Mouse (Mus musculus): Measurements from ENCODE around the gene Khdc3. TPM values are rescaled to one million over a fixed set of nuclear protein-coding genes. Genes with fewer than 3 reads are reported as not detected.

The Khdc3 gene
- 0.69 and 1.2 TPM in 2 replicates for polyA plus RNA-seq (2012; rRNA removed)

DNA sequence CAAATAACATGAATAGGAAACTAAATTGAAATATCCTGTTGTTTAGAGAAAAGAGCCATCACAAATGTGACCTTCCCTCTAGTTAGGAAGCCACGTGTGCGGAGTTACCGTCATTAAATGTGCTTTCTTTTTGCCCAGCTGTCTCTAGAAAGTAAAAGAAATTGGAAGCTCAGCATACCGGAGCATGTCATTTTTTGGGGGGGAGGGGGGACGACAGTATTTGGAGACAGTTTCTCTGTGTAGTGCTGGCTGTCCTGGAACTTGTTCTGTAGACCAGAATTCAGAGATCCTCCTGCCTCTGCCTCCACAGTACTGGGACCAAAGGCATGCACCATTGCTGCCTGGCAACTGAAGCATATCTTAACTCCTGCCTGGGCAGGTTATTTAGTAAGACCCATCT is at the start of gene Khdc3:
Gene Khdc3, plus strand, starts transcription at position 301 of the 400 bp plus-strand sequence.

DNA sequence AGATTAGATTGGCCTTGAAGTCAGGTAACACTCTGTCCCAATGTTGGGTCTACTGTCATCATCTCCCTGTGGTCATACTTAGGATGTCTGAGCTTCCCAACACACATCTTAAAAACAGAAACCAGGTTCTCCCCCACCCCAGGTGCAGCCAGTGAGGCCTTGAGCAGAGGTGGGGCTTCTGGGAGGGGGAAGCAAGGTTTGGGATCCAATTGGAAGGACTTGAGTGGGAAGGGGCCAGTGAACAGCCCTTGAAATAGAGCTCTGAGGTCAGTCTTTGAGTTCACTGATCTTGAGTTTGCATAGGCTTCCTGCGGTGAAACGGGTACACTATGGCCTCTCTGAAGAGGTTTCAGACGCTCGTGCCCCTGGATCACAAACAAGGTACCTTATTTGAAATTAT is 545 bp downstream of the Khdc3 start, which contains the start of gene Gm20509:
Gene Gm20509, plus strand, starts transcription at position 290 of the 400 bp plus-strand sequence.

DNA sequence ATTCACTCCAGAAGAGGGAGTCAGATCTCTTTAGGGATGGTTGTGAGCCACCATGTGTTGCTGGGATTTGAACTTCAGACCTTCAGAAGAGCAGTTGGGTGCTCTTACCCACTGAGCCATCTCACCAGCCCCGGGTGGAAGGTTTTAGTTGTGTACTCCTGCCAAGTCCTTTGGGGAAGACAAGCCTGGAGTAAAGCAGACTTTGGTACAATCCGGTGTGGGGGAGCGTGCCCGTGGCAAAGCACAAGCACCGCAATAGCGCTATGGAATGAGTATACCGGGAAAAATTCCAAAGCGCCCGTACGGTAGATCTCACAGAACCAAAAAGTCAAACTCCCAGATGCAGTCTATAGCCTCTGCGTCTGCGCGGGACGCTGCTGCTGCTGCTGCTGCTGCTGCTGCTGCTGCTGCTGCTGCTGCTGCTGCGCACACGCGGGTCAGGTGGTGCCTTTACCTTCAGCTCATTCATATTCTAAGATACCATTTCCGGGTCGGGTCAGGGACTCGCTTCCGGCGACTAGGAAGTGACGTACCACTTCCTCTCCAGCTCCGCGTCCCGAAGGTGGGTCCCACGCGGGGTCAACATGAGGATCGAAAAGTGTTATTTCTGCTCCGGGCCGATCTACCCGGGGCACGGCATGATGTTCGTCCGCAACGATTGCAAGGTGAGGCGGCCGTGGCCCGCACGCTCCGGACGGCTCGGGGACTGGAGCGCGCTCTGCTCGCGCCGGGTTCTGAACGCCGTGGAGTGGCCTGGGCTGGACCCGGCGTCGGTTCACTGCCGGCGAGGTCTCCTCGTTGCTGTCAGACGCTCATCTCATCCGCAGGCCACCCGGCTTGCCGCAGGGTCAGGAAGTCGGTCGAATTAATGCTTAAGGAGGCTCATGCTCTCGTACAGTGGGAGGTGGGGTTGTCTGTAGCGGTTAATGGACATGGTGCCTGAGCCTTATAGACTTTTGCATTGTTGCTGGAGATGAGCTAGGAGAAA is 11.6 kb downstream of the Khdc3 start, which contains the start of gene Rsl24d1:
Gene Rsl24d1, plus strand, starts transcription at position 508 of the 988 bp plus-strand sequence.

Other genes with a start within 250 kb of the Khdc3 start
- gene Pygo1, start 176.2 kb upstream of the Khdc3 start, polyA plus RNA-seq (2012; rRNA removed), result 0.20 and 0.23 TPM in 2 replicates
- gene Dyx1c1, start 143.1 kb upstream of the Khdc3 start, polyA plus RNA-seq (2012; rRNA removed), result not detected in 2 replicates
- not detected in 2 replicates for gene Gm44503, start 143.0 kb upstream of the Khdc3 start, polyA plus RNA-seq (2012; rRNA removed)
- gene Ccpg1os, start 116.5 kb upstream of the Khdc3 start, polyA plus RNA-seq (2012; rRNA removed), result 6.7 and 9.1 TPM in 2 replicates
- gene Ccpg1, start 116.4 kb upstream of the Khdc3 start, polyA plus RNA-seq (2012; rRNA removed), result 4.8 and 5.4 TPM in 2 replicates
- gene Pigb, start 61.5 kb upstream of the Khdc3 start, polyA plus RNA-seq (2012; rRNA removed), result 6.1 and 7.9 TPM in 2 replicates
- 11.4 and 12.8 TPM in 2 replicates for gene Rab27a, start 57.0 kb upstream of the Khdc3 start, polyA plus RNA-seq (2012; rRNA removed)
- not detected in 2 replicates for gene Gm20509, start 634 bp downstream of the Khdc3 start, polyA plus RNA-seq (2012; rRNA removed)
- 6.4 and 7.3 TPM in 2 replicates for gene Rsl24d1, start 11.6 kb downstream of the Khdc3 start, polyA plus RNA-seq (2012; rRNA removed)

Measured in colon, adult 2 months (tissue).